Mouse (Mus musculus) MEL (cell line): ENCODE data around the gene Olfr1233. TPM values are rescaled to one million over a fixed set of nuclear protein-coding genes. Genes with fewer than 3 reads are reported as not detected.

ENCODE experiments used
- DNase-seq: peaks from one replicate; pipeline ENCODE4 v3.0.0; 2011; ENCODE audit warnings: low read depth, low spot score
- H3K27ac ChIP-seq: 2 replicates; pipeline ENCODE4 v1.5.1; 2012; ENCODE audit warnings: low read depth, mild to moderate bottlenecking, control low read depth, low read length, moderate library complexity; ENCODE audit not compliant: control insufficient read depth
- H3K27me3 ChIP-seq, 2 experiments: fragments of 150-350 bp in 1 of 2; sonication (generic) in 1 of 2; 2 replicates each; pipeline ENCODE4 v1.6.1; 2012; ENCODE audit warnings: low read length in 2 of 2, mild to moderate bottlenecking in 2 of 2, improper control_type of control experiment in 1 of 2, moderate library complexity in 1 of 2; ENCODE audit not compliant: insufficient read depth in 2 of 2, control insufficient read depth in 1 of 2
- H3K36me3 ChIP-seq, 2 experiments: 2 replicates each; pipeline ENCODE4 v1.6.1; 2012 to 2014; ENCODE audit warnings: low read length in 2 of 2, improper control_type of control experiment in 1 of 2, inconsistent platforms in 1 of 2, mild to moderate bottlenecking in 1 of 2; ENCODE audit not compliant: insufficient read depth in 2 of 2, control insufficient read depth in 1 of 2
- H3K4me1 ChIP-seq, 2 experiments: fragments of 150-350 bp in 1 of 2; sonication (generic) in 1 of 2; 2 replicates each; pipeline ENCODE4 v1.6.1; 2012; ENCODE audit warnings: low read length in 2 of 2, improper control_type of control experiment in 1 of 2, mild to moderate bottlenecking in 1 of 2; ENCODE audit not compliant: insufficient read depth in 2 of 2, control insufficient read depth in 1 of 2
- H3K4me3 ChIP-seq, 2 experiments: fragments of 150-350 bp in 1 of 2; sonication (generic) in 1 of 2; 2 replicates each; pipeline ENCODE4 v1.5.1; 2012; ENCODE audit warnings: low read depth in 2 of 2, low read length in 2 of 2, mild to moderate bottlenecking in 2 of 2, moderate library complexity in 2 of 2, control low read depth in 1 of 2, improper control_type of control experiment in 1 of 2; ENCODE audit not compliant: control insufficient read depth in 1 of 2, insufficient read depth in 1 of 2
- H3K79me2 ChIP-seq: 2 replicates; pipeline ENCODE4 v1.6.1; 2012; ENCODE audit warnings: mild to moderate bottlenecking, low read length, moderate library complexity; ENCODE audit not compliant: control insufficient read depth, poor library complexity, insufficient read depth
- H3K9ac ChIP-seq: 2 replicates; pipeline ENCODE4 v1.6.1; 2012; ENCODE audit warnings: low read depth, mild to moderate bottlenecking, control low read depth, low read length, moderate library complexity; ENCODE audit not compliant: control insufficient read depth, poor library complexity, severe bottlenecking
- H3K9me3 ChIP-seq: fragments of 150-350 bp; sonication (generic); replicated peaks from 2 replicates; pipeline ENCODE4 v1.6.1; 2012; ENCODE audit warnings: mild to moderate bottlenecking, low read length, improper control_type of control experiment, moderate library complexity; ENCODE audit not compliant: insufficient read depth
- BHLHE40 ChIP-seq: IDR thresholded peaks from 2 replicates; pipeline ENCODE4 v1.6.1; 2012; ENCODE audit warnings: low read depth, mild to moderate bottlenecking, inconsistent platforms, low read length, improper control_type of control experiment, borderline replicate concordance
- ETS1 ChIP-seq: IDR thresholded peaks from 2 replicates; pipeline ENCODE4 v1.6.1; 2012; ENCODE audit warnings: low read depth, mild to moderate bottlenecking, inconsistent platforms, low read length, improper control_type of control experiment, moderate library complexity
- GATA1 ChIP-seq: IDR thresholded peaks from 2 replicates; pipeline ENCODE4 v1.6.1; 2011; ENCODE audit warnings: low read depth, low read length, improper control_type of control experiment
- HCFC1 ChIP-seq: IDR thresholded peaks from 2 replicates; pipeline ENCODE4 v1.6.1; 2012; ENCODE audit warnings: low read depth, mild to moderate bottlenecking, inconsistent platforms, low read length, improper control_type of control experiment, moderate library complexity
- JUND ChIP-seq: IDR thresholded peaks from 2 replicates; pipeline ENCODE4 v1.6.1; 2011; ENCODE audit warnings: low read depth, mild to moderate bottlenecking, improper control_type of control experiment, low read length
- MAX ChIP-seq: IDR thresholded peaks from 2 replicates; pipeline ENCODE4 v1.6.1; 2011; ENCODE audit warnings: low read length, improper control_type of control experiment
- MAZ ChIP-seq: IDR thresholded peaks from 2 replicates; pipeline ENCODE4 v1.6.1; 2012; ENCODE audit warnings: low read depth, mild to moderate bottlenecking, inconsistent platforms, low read length, improper control_type of control experiment
- NRF1 ChIP-seq: IDR thresholded peaks from 2 replicates; pipeline ENCODE4 v1.6.1; 2014; ENCODE audit warnings: low read depth, mild to moderate bottlenecking, inconsistent platforms, low read length, improper control_type of control experiment, moderate library complexity; ENCODE audit not compliant: poor library complexity, insufficient read depth, severe bottlenecking
- SIN3A ChIP-seq: IDR thresholded peaks from 2 replicates; pipeline ENCODE4 v1.6.1; 2012; ENCODE audit warnings: low read length, improper control_type of control experiment, inconsistent platforms
- USF2 ChIP-seq, 2 experiments: IDR thresholded peaks; 2 replicates each; pipeline ENCODE4 v1.6.1; 2011 to 2012; ENCODE audit warnings: improper control_type of control experiment in 2 of 2, low read length in 2 of 2, borderline replicate concordance in 1 of 2, inconsistent platforms in 1 of 2, low read depth in 1 of 2, mild to moderate bottlenecking in 1 of 2; ENCODE audit not compliant: insufficient read depth in 1 of 2
- ZKSCAN1 ChIP-seq: IDR thresholded peaks from 2 replicates; pipeline ENCODE4 v1.6.1; 2012; ENCODE audit warnings: low read depth, mild to moderate bottlenecking, inconsistent platforms, low read length, improper control_type of control experiment, moderate library complexity
- ZMIZ1 ChIP-seq: IDR thresholded peaks from 2 replicates; pipeline ENCODE4 v1.6.1; 2012; ENCODE audit warnings: low read depth, mild to moderate bottlenecking, inconsistent platforms, low read length, improper control_type of control experiment, moderate library complexity
- polyA plus RNA-seq, 2 experiments: library from polyadenylated mRNA; stranded (reverse) in 1 of 2; unstranded in 1 of 2; fragments of >175 nt in 1 of 2; fragments of >200 nt in 1 of 2; gene quantifications; 2 replicates each; pipeline versions ENCODE4 v1.2.1 to v1.2.4; 2012; ENCODE audit warnings: low replicate concordance in 2 of 2, low read depth in 1 of 2; ENCODE audit not compliant: insufficient read length in 2 of 2, insufficient read depth in 1 of 2, missing spikeins in 1 of 2
- total RNA-seq: library from RNA; depleted of rRNA; stranded (reverse); fragments of 300-350 nt; gene quantifications from 2 replicates; pipeline ENCODE4 v1.2.3, GENCODE M21; 2012; rRNA removed

Gene Olfr1233
- total RNA-seq = not detected in 2 replicates
- polyA plus RNA-seq = not detected

DNA sequence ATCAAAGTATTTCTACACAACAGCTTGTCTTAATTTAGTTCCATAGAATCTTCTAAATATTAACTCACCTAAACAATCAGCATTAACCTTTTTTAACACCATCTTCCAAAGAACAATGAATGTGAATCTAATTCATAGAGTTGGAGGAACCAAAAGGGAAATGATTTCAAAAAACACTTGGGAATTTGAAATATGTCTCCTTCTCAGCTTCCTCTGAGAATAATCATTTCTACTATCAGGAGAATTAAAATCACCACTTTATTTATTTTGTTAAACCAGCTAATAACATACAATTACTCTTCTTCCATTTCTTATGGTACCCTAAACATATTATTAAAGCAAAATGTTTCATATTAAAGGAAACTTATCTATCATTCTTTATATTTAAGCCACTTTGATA is at the start of gene Olfr1233:
Olfr1233 (minus strand) TSS at position 101 of the 400 bp plus-strand sequence.
- Histone ChIP-seq H3K9ac (no peak within 1 kb of the TSS), H3K27me3 (no peaks in the 10 kb centered on the region), H3K27ac (no peak within 1 kb of the TSS), H3K4me1 (no peaks in the 10 kb centered on the region), H3K9me3 (no peaks in the 10 kb centered on the region), H3K36me3 (no peaks in the 10 kb centered on the region), H3K4me3 (no peak within 1 kb of the TSS), H3K79me2 (no peaks in the 10 kb centered on the region)
- TF ChIP-seq GATA1 (no peak), JUND (no peak), MAX (no peak), NRF1 (no peak)
- no peak for DNase-seq

DNA sequence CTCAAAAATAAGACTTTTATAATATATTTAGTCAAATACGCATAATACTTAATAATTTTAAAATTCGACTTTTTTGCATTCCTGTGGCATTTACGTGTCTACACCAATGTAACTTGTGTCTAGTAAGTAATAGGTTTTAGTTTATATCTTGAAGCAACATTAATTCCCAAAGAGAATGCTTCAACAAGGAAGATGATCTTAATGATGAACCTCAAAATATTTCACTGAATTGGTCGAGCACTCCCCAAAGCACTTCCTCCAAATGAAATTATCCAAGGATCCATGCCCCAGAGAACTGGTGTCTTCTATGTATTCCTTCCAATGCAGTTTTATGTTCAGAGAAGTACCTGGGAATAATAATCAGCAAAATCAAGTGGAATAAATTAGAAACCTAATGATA is 22.6 kb upstream of the Olfr1233 start, which contains the start of gene Olfr1234:
Olfr1234 (minus strand) TSS at position 101 of the 400 bp plus-strand sequence.
- Histone ChIP-seq H3K9ac (no peak within 1 kb of the TSS), H3K4me3 (no peak within 1 kb of the TSS), H3K27me3 (no peaks in the 10 kb centered on the region), H3K79me2 (no peaks in the 10 kb centered on the region), H3K36me3 (no peaks in the 10 kb centered on the region), H3K27ac (no peak within 1 kb of the TSS), H3K9me3 (no peaks in the 10 kb centered on the region), H3K4me1 (no peaks in the 10 kb centered on the region)
- TF ChIP-seq HCFC1 = no peak
- no peak for TF ChIP-seq SIN3A
- no peak for TF ChIP-seq ZMIZ1
- no peak for TF ChIP-seq MAZ
- TF ChIP-seq NRF1 = no peak
- TF ChIP-seq ETS1 = no peak
- TF ChIP-seq ZKSCAN1 = no peak
- DNase-seq = no peak

DNA sequence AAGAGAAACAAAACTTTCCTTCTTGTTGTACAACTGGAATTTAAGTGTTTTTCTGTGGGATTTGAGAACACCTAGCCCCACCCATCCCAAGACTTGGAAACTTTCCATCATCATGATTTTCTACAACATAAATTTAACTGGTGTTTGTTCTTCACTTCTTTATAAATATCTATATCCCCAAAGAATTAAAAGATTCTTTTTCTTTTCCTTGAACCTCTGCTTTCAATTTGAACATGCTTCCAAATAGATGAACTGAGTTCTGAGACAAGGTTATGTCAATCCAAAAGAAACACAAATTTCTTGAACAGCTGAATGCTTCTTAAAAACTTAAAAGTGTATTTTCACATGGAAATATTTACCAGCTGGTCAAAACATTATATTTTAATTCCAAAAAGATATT is 12.6 kb downstream of the Olfr1233 start, which contains the start of gene Olfr1232:
Olfr1232 (minus strand) TSS at position 101 of the 400 bp plus-strand sequence.
- no peak within 1 kb of the TSS for H3K9ac ChIP-seq
- no peaks in the 10 kb centered on the region for H3K79me2 ChIP-seq
- no peaks in the 10 kb centered on the region for H3K4me1 ChIP-seq
- no peak within 1 kb of the TSS for H3K4me3 ChIP-seq
- H3K27ac ChIP-seq = no peak within 1 kb of the TSS
- TF ChIP-seq USF2 (IDR thresholded peaks at IDR 0.05; ENCODE audit: borderline replicate concordance in 1 of 2, insufficient read depth in 1 of 2, low read depth in 1 of 2, low read length in 2 of 2) = no peak
- TF ChIP-seq BHLHE40 = no peak
- TF ChIP-seq, all 39 proteins: peak for 0
- Histone ChIP-seq H3K36me3 (no peaks in the 10 kb centered on the region), H3K9me3 (no peaks in the 10 kb centered on the region), H3K27me3 (no peaks in the 10 kb centered on the region)
- DNase-seq = no peak
